Mouse (Mus musculus) intestine, postnatal 0 days (tissue): Measurements from ENCODE around the gene Olfr684. TPM values are rescaled to one million over a fixed set of nuclear protein-coding genes. Genes with fewer than 3 reads are reported as not detected.

Source experiments
- ATAC-seq: fragments of 200-750 bp; cut with Nextera tagmentation; 2 replicates; pipeline ENCODE4 v1.8.0; 2017; ENCODE audit warnings: mild to moderate bottlenecking, moderate TSS enrichment, moderate library complexity
- H3K27ac ChIP-seq: fragments of 300-500 bp; sonication (generic); 2 replicates; pipeline ENCODE4 v1.5.1; 2014; ENCODE audit warnings: mild to moderate bottlenecking, low read depth, low read length, moderate library complexity
- H3K27me3 ChIP-seq: fragments of 300-500 bp; sonication (generic); replicated peaks from 2 replicates; pipeline ENCODE4 v1.6.1; 2014; ENCODE audit warnings: low read length, mixed read lengths; ENCODE audit not compliant: control insufficient read depth, insufficient read depth
- H3K36me3 ChIP-seq: fragments of 300-500 bp; sonication (generic); 2 replicates; pipeline ENCODE4 v1.6.1; 2014; ENCODE audit warnings: mild to moderate bottlenecking, moderate library complexity; ENCODE audit not compliant: control insufficient read depth, insufficient read depth
- H3K4me1 ChIP-seq: fragments of 300-500 bp; sonication (generic); replicated peaks from 2 replicates; pipeline ENCODE4 v1.6.1; 2014; ENCODE audit warnings: antibody characterized with exemption, low read length, mixed read lengths; ENCODE audit not compliant: control insufficient read depth, insufficient read depth
- H3K4me2 ChIP-seq: fragments of 300-500 bp; sonication (generic); replicated peaks from 2 replicates; pipeline ENCODE4 v1.6.1; 2014; ENCODE audit warnings: low read depth, mild to moderate bottlenecking, moderate library complexity
- H3K4me3 ChIP-seq: fragments of 300-500 bp; sonication (generic); 2 replicates; pipeline ENCODE4 v1.5.1; 2014; ENCODE audit warnings: low read depth, low read length
- H3K9ac ChIP-seq: fragments of 300-500 bp; sonication (generic); 2 replicates; pipeline ENCODE4 v1.6.1; 2014; ENCODE audit warnings: mild to moderate bottlenecking, low read depth, low read length
- H3K9me3 ChIP-seq: fragments of 300-500 bp; sonication (generic); 2 replicates; pipeline ENCODE4 v1.6.1; 2016; ENCODE audit warnings: mixed run types; ENCODE audit not compliant: control insufficient read depth
- CTCF ChIP-seq: sonication (generic); IDR thresholded peaks from 2 replicates; pipeline ENCODE4 v1.5.1; 2016; ENCODE audit warnings: low read depth, mild to moderate bottlenecking, control low read depth, antibody characterized with exemption, moderate library complexity
- WGBS: fragments of 180-500 bp; shearing (Covaris S2); extraction: QIAGEN DNeasy Blood & Tissue Kit; methylation state at CpG from one replicate; pipeline ENCODE4 v1.1.7; 2014; 5-methylcytosine and 5-hydroxymethylcytosine counted together
- polyA plus RNA-seq: library from polyadenylated mRNA; unstranded; fragments of >200 nt; fragmentation: Nextera tagmentation; extraction: Ambion mirVana; gene quantifications from 2 replicates; pipeline ENCODE4 v1.2.1, GENCODE M21; 2015

The Olfr684 gene
- polyA plus RNA-seq, result not detected in 2 replicates

DNA sequence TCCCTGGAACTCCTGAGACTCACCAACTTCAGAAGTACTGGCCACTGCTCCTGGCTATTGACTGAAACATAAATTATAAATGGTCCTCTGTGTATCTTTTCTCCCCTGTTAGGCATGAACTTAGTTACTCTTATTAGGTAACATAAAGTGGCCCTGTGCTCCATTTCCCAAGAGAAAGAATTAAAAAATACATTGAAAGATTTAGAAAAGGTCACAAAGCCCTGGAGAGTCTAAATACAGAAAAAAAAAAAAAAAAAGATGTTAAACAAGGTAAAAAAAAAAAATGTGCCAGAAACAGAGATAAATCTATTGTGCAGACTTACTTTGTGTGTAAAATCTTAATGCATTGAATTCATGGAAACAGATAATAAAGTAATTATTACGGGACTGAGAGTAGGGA, at the start of gene Olfr684:
Gene Olfr684, minus strand, starts transcription at position 101 of the 400 bp plus-strand sequence.
- no peak for TF ChIP-seq CTCF
- WGBS, result 44% methylated on average over 1 of the region's 1 CpGs
- Histone ChIP-seq H3K4me1 (no peaks in the 10 kb centered on the region), H3K9ac (no peak within 1 kb of the TSS), H3K27ac (no peak within 1 kb of the TSS), H3K9me3 (no peaks in the 10 kb centered on the region), H3K4me2 (no peak within 1 kb of the TSS), H3K36me3 (no peaks in the 10 kb centered on the region), H3K27me3 (no peaks in the 10 kb centered on the region), H3K4me3 (no peak within 1 kb of the TSS)
- ATAC-seq, result no peak

DNA sequence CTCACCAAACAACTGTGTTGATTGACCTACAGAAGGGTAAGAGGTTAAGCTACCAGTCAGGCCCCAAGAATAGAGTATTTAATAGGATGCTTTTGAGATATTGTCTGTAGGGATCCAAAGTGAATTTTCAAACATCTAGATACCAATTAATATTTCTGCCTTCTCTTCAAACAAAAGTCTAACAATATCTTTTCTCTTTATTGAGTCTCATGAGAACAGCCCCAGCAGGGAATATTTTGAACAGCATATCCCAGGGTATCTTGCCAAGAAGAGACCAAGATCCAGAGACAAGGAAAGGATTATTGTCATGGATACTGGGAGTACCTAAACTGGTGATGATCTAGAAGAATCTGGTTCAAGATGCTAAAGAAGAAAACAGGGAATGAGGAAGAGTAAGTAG, 43.9 kb upstream of the Olfr684 start, which contains the start of gene Olfr686:
Gene Olfr686, minus strand, starts transcription at position 101 of the 400 bp plus-strand sequence.
- Histone ChIP-seq H3K36me3 (no peaks in the 10 kb centered on the region), H3K9ac (no peak within 1 kb of the TSS), H3K9me3 (no peaks in the 10 kb centered on the region), H3K4me3 (no peak within 1 kb of the TSS), H3K27me3 (no peaks in the 10 kb centered on the region), H3K27ac (no peak within 1 kb of the TSS), H3K4me2 (no peak within 1 kb of the TSS), H3K4me1 (no peaks in the 10 kb centered on the region)
- no peak for ATAC-seq
- TF ChIP-seq CTCF, result no peak

DNA sequence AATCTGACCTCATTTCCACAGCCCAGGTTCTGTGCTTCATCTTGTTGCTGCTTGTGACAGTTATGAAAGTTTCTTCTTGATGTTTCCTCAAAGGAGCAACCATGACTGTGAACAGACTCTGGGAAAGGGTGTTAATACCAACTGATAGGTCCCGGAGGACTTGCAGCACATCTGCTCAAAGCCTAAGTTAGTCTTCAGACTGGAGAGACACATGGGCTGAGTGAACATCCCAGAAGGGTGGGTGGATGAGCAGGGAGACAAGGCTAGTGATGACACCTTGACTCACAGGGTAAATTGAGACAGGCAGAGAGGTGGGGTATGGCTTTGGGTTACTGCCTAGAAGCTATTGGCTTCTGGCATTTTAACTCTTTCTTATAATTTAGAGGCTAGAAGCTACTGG, 22.5 kb upstream of the Olfr684 start, which contains the start of gene Olfr685:
Gene Olfr685, minus strand, starts transcription at position 101 of the 400 bp plus-strand sequence.
- TF ChIP-seq CTCF, result no peak

DNA sequence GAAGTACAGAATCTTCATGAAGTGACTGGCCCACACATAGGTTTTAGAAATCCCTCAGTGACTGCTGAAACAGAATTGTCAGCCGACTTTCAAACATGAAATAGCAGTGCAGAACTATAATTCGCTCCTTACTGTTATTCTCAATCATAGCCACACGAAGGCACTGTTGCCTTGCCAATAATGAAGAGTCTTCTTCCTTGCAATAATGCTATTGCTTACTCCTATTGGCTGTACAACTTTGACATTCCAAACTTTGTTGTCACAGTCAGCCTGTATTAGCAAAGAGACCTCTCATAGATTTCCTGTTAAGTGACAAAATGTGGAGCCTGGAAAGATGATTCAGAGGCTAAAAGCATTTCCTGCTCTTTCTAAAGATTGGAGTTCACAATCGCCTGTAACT, 7.3 kb upstream of the Olfr684 start:
- Histone ChIP-seq H3K27me3 (no peaks in the 10 kb centered on the region), H3K9ac (no peak overlapping the region), H3K4me2 (no peak overlapping the region), H3K36me3 (no peaks in the 10 kb centered on the region), H3K4me3 (no peak overlapping the region), H3K9me3 (no peaks in the 10 kb centered on the region), H3K27ac (no peak overlapping the region), H3K4me1 (no peaks in the 10 kb centered on the region)
- WGBS, result 45% methylated on average over 4 of the region's 4 CpGs
- no peak for ATAC-seq
- TF ChIP-seq CTCF, result peak; percentile 74

More for the DNA sequence above, 22.5 kb upstream of the Olfr684 start, which contains the start of gene Olfr685:
- WGBS, result 66% methylated on average over 1 of the region's 1 CpGs
- no peak for ATAC-seq
- Histone ChIP-seq H3K27me3 (no peaks in the 10 kb centered on the region), H3K9me3 (no peaks in the 10 kb centered on the region), H3K4me3 (no peak within 1 kb of the TSS), H3K4me1 (no peaks in the 10 kb centered on the region), H3K27ac (no peak within 1 kb of the TSS), H3K36me3 (no peaks in the 10 kb centered on the region), H3K9ac (no peak within 1 kb of the TSS), H3K4me2 (no peak within 1 kb of the TSS)

DNA sequence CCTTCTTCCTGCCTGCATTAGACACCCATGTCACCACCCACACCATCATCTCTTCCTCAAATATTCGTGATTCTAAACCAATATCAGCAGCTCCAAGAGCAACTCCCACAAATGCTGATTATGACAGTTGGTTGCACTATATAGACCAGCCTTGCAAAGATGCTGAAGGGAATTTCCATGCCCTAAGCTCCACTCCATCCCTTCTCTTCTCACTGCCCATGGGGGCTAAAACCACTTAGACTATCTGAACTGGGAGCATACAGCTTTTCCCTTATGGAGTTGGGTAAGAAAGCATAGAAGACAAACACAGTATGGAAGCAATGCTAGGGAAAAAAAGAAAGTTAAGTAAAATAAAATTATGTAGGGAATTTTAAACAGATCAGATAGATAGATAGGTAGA, 16.5 kb downstream of the Olfr684 start, which contains the start of gene Olfr683:
Gene Olfr683, minus strand, starts transcription at position 101 of the 400 bp plus-strand sequence.
- H3K36me3 ChIP-seq, result no peaks in the 10 kb centered on the region
- no peak within 1 kb of the TSS for H3K9ac ChIP-seq
- no peak for ATAC-seq
- H3K27me3 ChIP-seq, result no peaks in the 10 kb centered on the region
- no peaks in the 10 kb centered on the region for H3K9me3 ChIP-seq
- no peak within 1 kb of the TSS for H3K4me3 ChIP-seq
- H3K27ac ChIP-seq, result no peak within 1 kb of the TSS
- TF ChIP-seq CTCF, result no peak
- WGBS, result 61% methylated on average over 1 of the region's 1 CpGs
- no peaks in the 10 kb centered on the region for H3K4me1 ChIP-seq
- no peak within 1 kb of the TSS for H3K4me2 ChIP-seq

DNA sequence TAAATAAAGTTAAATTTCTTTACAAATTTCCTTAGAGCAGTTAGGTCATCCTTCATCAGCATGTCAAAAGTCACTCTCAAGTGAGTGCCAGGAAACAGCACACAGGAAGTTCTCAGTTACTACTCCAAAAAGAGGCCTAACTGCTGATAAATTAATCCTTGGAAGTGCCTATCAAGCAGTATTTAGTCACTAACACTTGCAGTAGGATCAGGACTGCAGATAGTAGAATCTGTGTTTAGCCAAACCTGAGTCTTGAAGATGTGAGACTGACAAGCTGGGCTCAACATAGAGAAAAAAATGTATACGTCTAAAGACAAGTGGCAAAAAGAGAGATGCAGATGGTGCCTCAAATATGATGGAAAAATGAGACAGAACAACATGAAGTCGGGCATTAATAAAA, 22.2 kb downstream of the Olfr684 start:
- WGBS, result 73% methylated on average over 2 of the region's 2 CpGs
- no peak overlapping the region for H3K4me3 ChIP-seq

DNA sequence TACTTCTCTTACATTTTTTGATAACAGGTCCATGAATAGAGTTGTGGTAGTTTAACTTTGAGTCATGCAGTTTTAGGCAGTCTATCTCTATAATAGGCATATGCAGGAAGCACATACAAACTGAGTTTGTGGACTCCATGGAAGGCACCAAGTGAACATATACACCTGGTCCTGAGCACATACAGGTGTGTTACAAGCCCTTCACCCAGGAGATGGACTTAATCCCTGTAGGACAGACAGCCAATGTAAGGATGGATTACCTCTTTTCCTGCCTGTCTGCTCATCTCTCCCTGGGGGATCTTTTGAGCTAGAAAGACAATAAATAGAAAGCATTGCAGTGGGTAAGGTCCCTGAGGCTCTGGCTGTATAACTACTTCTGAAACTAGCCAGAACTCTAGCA, 46.9 kb downstream of the Olfr684 start, which contains the start of gene Olfr681:
Gene Olfr681, plus strand, starts transcription at position 301 of the 400 bp plus-strand sequence.
- no peak for ATAC-seq
- no peaks in the 10 kb centered on the region for H3K27me3 ChIP-seq

More for the DNA sequence above, 22.2 kb downstream of the Olfr684 start:
- Histone ChIP-seq H3K36me3 (no peaks in the 10 kb centered on the region), H3K4me2 (no peak overlapping the region), H3K9ac (no peak overlapping the region), H3K9me3 (no peaks in the 10 kb centered on the region), H3K27me3 (no peaks in the 10 kb centered on the region), H3K27ac (no peak overlapping the region), H3K4me1 (no peaks in the 10 kb centered on the region)
- TF ChIP-seq CTCF, result no peak
- ATAC-seq, result no peak

More for the DNA sequence above, 46.9 kb downstream of the Olfr684 start, which contains the start of gene Olfr681:
- Histone ChIP-seq H3K36me3 (no peaks in the 10 kb centered on the region), H3K9ac (no peak within 1 kb of the TSS), H3K9me3 (no peaks in the 10 kb centered on the region), H3K27ac (no peak within 1 kb of the TSS), H3K4me3 (no peak within 1 kb of the TSS), H3K4me1 (no peaks in the 10 kb centered on the region), H3K4me2 (no peak within 1 kb of the TSS)
- no peak for TF ChIP-seq CTCF

Other genes starting within 250 kb of the Olfr684 start
- not detected in 2 replicates for gene Olfr667, start 242.2 kb downstream of the Olfr684 start, polyA plus RNA-seq
- gene Olfr668, start 235.6 kb downstream of the Olfr684 start, polyA plus RNA-seq, result not detected in 2 replicates
- not detected in 2 replicates for gene Olfr669, start 229.4 kb downstream of the Olfr684 start, polyA plus RNA-seq
- not detected in 2 replicates for gene Olfr670, start 201.0 kb downstream of the Olfr684 start, polyA plus RNA-seq
- not detected in 2 replicates for gene Olfr671, start 184.5 kb downstream of the Olfr684 start, polyA plus RNA-seq
- gene Olfr672, start 161.6 kb downstream of the Olfr684 start, polyA plus RNA-seq, result not detected in 2 replicates
- not detected in 2 replicates for gene Olfr675, start 135.2 kb downstream of the Olfr684 start, polyA plus RNA-seq
- gene Olfr676, start 131.0 kb downstream of the Olfr684 start, polyA plus RNA-seq, result not detected in 2 replicates
- not detected in 2 replicates for gene Olfr677, start 112.3 kb downstream of the Olfr684 start, polyA plus RNA-seq
- gene Olfr678, start 99.2 kb downstream of the Olfr684 start, polyA plus RNA-seq, result not detected in 2 replicates
- gene Olfr679, start 82.4 kb downstream of the Olfr684 start, polyA plus RNA-seq, result not detected in 2 replicates
- gene Olfr680-ps1, start 70.8 kb downstream of the Olfr684 start, polyA plus RNA-seq, result not detected in 2 replicates
- not detected in 2 replicates for gene Olfr681, start 46.8 kb downstream of the Olfr684 start, polyA plus RNA-seq
- gene Olfr683, start 16.6 kb downstream of the Olfr684 start, polyA plus RNA-seq, result not detected in 2 replicates
- not detected in 2 replicates for gene Olfr685, start 22.4 kb upstream of the Olfr684 start, polyA plus RNA-seq
- gene Olfr686, start 43.8 kb upstream of the Olfr684 start, polyA plus RNA-seq, result not detected in 2 replicates
- gene Olfr688, start 124.4 kb upstream of the Olfr684 start, polyA plus RNA-seq, result not detected in 2 replicates
- not detected in 2 replicates for gene Olfr689, start 147.5 kb upstream of the Olfr684 start, polyA plus RNA-seq
- gene Olfr690, start 170.5 kb upstream of the Olfr684 start, polyA plus RNA-seq, result not detected in 2 replicates
- gene Olfr691, start 178.6 kb upstream of the Olfr684 start, polyA plus RNA-seq, result not detected in 2 replicates
- gene Olfr692, start 204.6 kb upstream of the Olfr684 start, polyA plus RNA-seq, result not detected in 2 replicates
- not detected in 2 replicates for gene Gm5901, start 211.4 kb upstream of the Olfr684 start, polyA plus RNA-seq
- 30.5 and 36.9 TPM in 2 replicates for gene Fam160a2, start 236.4 kb upstream of the Olfr684 start, polyA plus RNA-seq
- not detected in 2 replicates for gene Cnga4, start 240.9 kb upstream of the Olfr684 start, polyA plus RNA-seq